Mouse (Mus musculus): ENCODE results near the gene Prdm5.

GRCm38 (mm10) chr6:65849127-65849526 is 70.3 kb downstream of the Prdm5 start:
- TF ChIP-seq GATA1 (IDR thresholded peaks at IDR 0.05; ENCODE audit: low read length) (no peak), TAL1 (IDR thresholded peaks at IDR 0.05; ENCODE audit: low read length) (no peak)

Data from erythroblast, embryonic 14.5 days (primary cell).